Mouse (Mus musculus) yolk sac, embryonic 10.5 days (tissue): ENCODE measurements at regions not wholly inside any gene's neighbourhood (a gene's known extent, or its start where the extent isn't known, plus 50 kb on each side); places are given as distances from the start of the nearest gene placed in this dataset.

Source experiments
- DNase-seq: peaks from one replicate; pipeline ENCODE4 v3.0.0-alpha.2; 2017; ENCODE audit warnings: low spot score

DNA sequence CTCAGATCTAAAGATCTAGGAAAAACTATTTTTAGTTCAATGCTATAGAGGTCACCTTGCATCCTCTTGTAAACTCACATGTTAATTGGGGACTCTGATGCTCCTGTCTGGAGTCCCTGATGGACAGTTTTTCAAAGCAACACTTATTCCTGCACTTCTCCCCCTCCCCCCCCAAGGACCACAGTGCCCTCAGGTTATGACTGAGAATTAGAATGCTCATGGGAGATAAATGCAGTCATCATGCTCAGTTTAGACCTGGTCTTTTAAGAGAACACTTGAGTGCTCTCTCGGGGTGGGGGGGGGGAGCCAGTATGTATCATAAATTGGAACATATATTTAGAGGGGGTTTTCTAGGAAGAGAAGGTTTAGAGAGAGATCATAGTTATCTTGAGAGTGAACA lies 58.0 kb upstream of the Ado start:
- no peak for DNase-seq

DNA sequence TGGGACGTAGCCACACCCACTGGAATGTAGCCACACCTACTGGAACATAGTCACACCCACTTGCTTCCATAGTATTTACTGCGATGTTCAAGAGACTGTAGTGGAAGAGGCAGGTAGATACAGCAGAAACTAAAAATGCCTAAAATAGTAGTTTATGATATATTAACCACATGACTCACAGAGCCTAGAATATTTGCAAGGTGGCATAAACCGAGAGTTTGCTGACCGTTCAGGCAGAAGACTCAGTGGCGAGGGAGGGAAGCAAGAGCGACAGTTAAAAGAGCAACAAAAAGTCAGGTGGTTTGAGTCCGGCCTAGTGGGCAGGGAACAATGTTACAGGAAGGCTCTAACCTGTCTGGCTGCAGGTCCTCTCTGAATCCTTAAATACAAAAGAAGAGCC lies 50.6 kb upstream of the Ado start:
- DNase-seq, result no peak

DNA sequence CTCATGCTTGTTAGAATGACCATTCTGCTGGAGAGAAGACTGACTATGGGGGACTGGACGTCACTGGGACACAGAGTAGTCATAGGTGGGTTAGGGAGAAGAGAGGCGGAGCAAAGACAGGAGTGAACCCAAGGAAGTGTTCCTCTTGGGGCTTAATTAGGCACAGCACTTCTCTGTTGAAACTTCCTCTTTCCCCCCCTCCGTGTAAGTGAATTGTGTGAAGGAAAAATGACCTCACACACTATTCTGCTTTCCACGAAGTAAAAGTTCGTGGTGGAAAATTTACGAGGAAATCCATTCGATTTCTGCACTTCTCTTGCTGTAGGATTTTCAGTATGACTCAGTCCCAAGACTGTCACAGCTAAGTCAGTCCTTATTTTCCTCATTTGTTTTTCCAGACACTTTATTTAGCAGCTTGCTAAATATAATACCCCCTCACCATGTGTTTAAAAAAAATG lies 49.9 kb upstream of the Ado start:
- no peak for DNase-seq
